8 mouse cellular contexts compared by ENCODE assay signal in genomic region chr8:94703972-94704668, GRCm38 (mm10). TPM values are rescaled to one million over a fixed set of nuclear protein-coding genes. Genes with fewer than 3 reads are reported as not detected.
A peak's percentile ranks its signal among the peaks of the same experiment; 100 is the strongest.
DNase-seq lines count a peak whose midpoint lies in the region; ATAC-seq and TF ChIP-seq lines count a peak whose summit lies in the region.

No protein-coding gene starts in this region.

- peak overlapping the region; percentile 62 for H3K9ac ChIP-seq in heart, embryonic 12.5 days
- H3K9ac ChIP-seq in kidney, postnatal 0 days (ENCODE audit: low read depth, low read length), result no peak overlapping the region
- peak overlapping the region; percentile 58 for H3K9ac ChIP-seq in liver, embryonic 11.5 days (ENCODE audit: low read depth, low read length)
- peak overlapping the region; percentile 36; the same call in 1 of the 2 replicates for H3K9ac ChIP-seq in stomach, embryonic 14.5 days (replicated peaks; ENCODE audit: low read depth, low read length)

- peaks cover 44% of the 10 kb centered on the region for H3K4me1 ChIP-seq in erythroblast, embryonic 14.5 days (ENCODE audit: control insufficient read depth)
- H3K4me1 ChIP-seq in heart, embryonic 12.5 days (replicated peaks), result peaks cover 28% of the 10 kb centered on the region
- no peaks in the 10 kb centered on the region for H3K4me1 ChIP-seq in kidney, postnatal 0 days (replicated peaks; ENCODE audit: insufficient read depth, low read length)
- peaks cover 3% of the 10 kb centered on the region; the same call in 1 of the 2 replicates for H3K4me1 ChIP-seq in liver, embryonic 11.5 days (replicated peaks; ENCODE audit: control insufficient read depth, insufficient read depth, low read length)
- H3K4me1 ChIP-seq in stomach, embryonic 14.5 days (ENCODE audit: control insufficient read depth, insufficient read depth, low read length), result 0 out of 2 replicates have a peak, but pooled peaks cover 3% of the 10 kb centered on the region

- WGBS in heart, embryonic 12.5 days, result under 1% methylated on average over 35 of the region's 35 CpGs
- under 1% methylated on average over 35 of the region's 35 CpGs for WGBS in kidney, postnatal 0 days
- WGBS in liver, embryonic 11.5 days, result under 1% methylated on average over 35 of the region's 35 CpGs
- 1% methylated on average over 35 of the region's 35 CpGs for WGBS in stomach, embryonic 14.5 days

- no peaks in the 10 kb centered on the region for H3K9me3 ChIP-seq in erythroblast, embryonic 14.5 days (ENCODE audit: control insufficient read depth, low read length)
- no peaks in the 10 kb centered on the region for H3K9me3 ChIP-seq in heart, embryonic 12.5 days (replicated peaks)
- no peaks in the 10 kb centered on the region for H3K9me3 ChIP-seq in kidney, postnatal 0 days (replicated peaks; ENCODE audit: low read length)
- H3K9me3 ChIP-seq in liver, embryonic 11.5 days (ENCODE audit: control insufficient read depth, low read length), result no peaks in the 10 kb centered on the region
- H3K9me3 ChIP-seq in stomach, embryonic 14.5 days (ENCODE audit: control insufficient read depth, low read depth, low read length), result no peaks in the 10 kb centered on the region

- H3ac ChIP-seq in C2C12 (ENCODE audit: control insufficient read depth, insufficient read length, low read depth), result peak overlapping the region; percentile 64

- H3K79me3 ChIP-seq in C2C12 (ENCODE audit: low read depth), result no peaks in the 10 kb centered on the region

- H3K27ac ChIP-seq in heart, embryonic 12.5 days (ENCODE audit: poor library complexity, severe bottlenecking), result no peak overlapping the region
- no peak overlapping the region for H3K27ac ChIP-seq in kidney, postnatal 0 days
- no peak overlapping the region for H3K27ac ChIP-seq in liver, embryonic 11.5 days (ENCODE audit: low read depth, low read length)
- H3K27ac ChIP-seq in stomach, embryonic 14.5 days (ENCODE audit: low read length), result no peak overlapping the region

- H3K4me2 ChIP-seq in heart, embryonic 12.5 days, result peak overlapping the region; percentile 87
- peak overlapping the region; percentile 52 for H3K4me2 ChIP-seq in kidney, postnatal 0 days (ENCODE audit: low read length)
- peak overlapping the region; percentile 82 for H3K4me2 ChIP-seq in liver, embryonic 11.5 days
- peak overlapping the region; percentile 57 for H3K4me2 ChIP-seq in stomach, embryonic 14.5 days (replicated peaks; ENCODE audit: low read depth, low read length)

- peak; percentile 36 for TF ChIP-seq CTCF in C2C12 (IDR thresholded peaks at IDR 0.05; ENCODE audit: control insufficient read depth, insufficient read depth, insufficient read length)
- peak; percentile 96 for TF ChIP-seq CTCF in brain, embryonic 14.5 days (IDR thresholded peaks at IDR 0.05; ENCODE audit: borderline replicate concordance, extremely low read depth, insufficient read depth, insufficient read length)
- TF ChIP-seq CTCF in kidney, postnatal 0 days (IDR thresholded peaks at IDR 0.05; ENCODE audit: low read depth), result peak; percentile 96

- H3K79me2 ChIP-seq in C2C12 (ENCODE audit: control insufficient read depth, insufficient read depth), result no peaks in the 10 kb centered on the region

- no peaks in the 10 kb centered on the region for H3K27me3 ChIP-seq in C2C12 (ENCODE audit: control insufficient read depth, insufficient read depth, insufficient read length)
- H3K27me3 ChIP-seq in erythroblast, embryonic 14.5 days (ENCODE audit: control insufficient read depth), result peaks cover 31% of the 10 kb centered on the region
- H3K27me3 ChIP-seq in heart, embryonic 12.5 days (replicated peaks), result peaks cover 8% of the 10 kb centered on the region; the same call in 1 of the 2 replicates
- H3K27me3 ChIP-seq in kidney, postnatal 0 days (ENCODE audit: insufficient read depth, low read length), result no peaks in the 10 kb centered on the region
- H3K27me3 ChIP-seq in liver, embryonic 11.5 days (replicated peaks; ENCODE audit: control insufficient read depth, insufficient read depth, low read length), result no peaks in the 10 kb centered on the region
- H3K27me3 ChIP-seq in stomach, embryonic 14.5 days (ENCODE audit: control insufficient read depth, insufficient read depth, low read length), result no peaks in the 10 kb centered on the region

- DNase-seq in brain, embryonic 14.5 days (ENCODE audit: low read depth), result peak; percentile 99
- DNase-seq in kidney, postnatal 0 days (ENCODE audit: low spot score), result peak; percentile 97
- peak; percentile 99 for DNase-seq in liver, embryonic 11.5 days (ENCODE audit: low spot score)
- DNase-seq in naive thymus-derived CD4-positive, alpha-beta T cell, adult 2 months (ENCODE audit: low read depth), result peak; percentile 100

- TF ChIP-seq POLR2A in brain, embryonic 14.5 days (IDR thresholded peaks at IDR 0.05; ENCODE audit: borderline replicate concordance, extremely low read depth, insufficient read depth, insufficient read length, poor library complexity, severe bottlenecking), result no peak

- no peaks in the 10 kb centered on the region for H3K36me3 ChIP-seq in C2C12 (ENCODE audit: control insufficient read depth, insufficient read depth)
- H3K36me3 ChIP-seq in erythroblast, embryonic 14.5 days (ENCODE audit: control insufficient read depth), result no peaks in the 10 kb centered on the region
- no peaks in the 10 kb centered on the region for H3K36me3 ChIP-seq in heart, embryonic 12.5 days
- no peaks in the 10 kb centered on the region for H3K36me3 ChIP-seq in kidney, postnatal 0 days (ENCODE audit: insufficient read depth, low read length)
- no peaks in the 10 kb centered on the region for H3K36me3 ChIP-seq in liver, embryonic 11.5 days (ENCODE audit: control insufficient read depth, insufficient read depth, low read length)
- no peaks in the 10 kb centered on the region for H3K36me3 ChIP-seq in stomach, embryonic 14.5 days (ENCODE audit: control insufficient read depth, insufficient read depth, low read length)

- ATAC-seq in heart, embryonic 12.5 days (ENCODE audit: insufficient number of reproducible peaks, low FRiP score), result peak; percentile 90
- ATAC-seq in kidney, postnatal 0 days (replicated peaks; ENCODE audit: low FRiP score, low read depth), result peak; percentile 88
- peak; percentile 86 for ATAC-seq in liver, embryonic 11.5 days (replicated peaks; ENCODE audit: low FRiP score)
- ATAC-seq in stomach, embryonic 14.5 days (ENCODE audit: insufficient number of reproducible peaks, insufficient read depth, low FRiP score, low read depth), result peak; percentile 90

- peak overlapping the region; percentile 25 for H3K4me3 ChIP-seq in C2C12 (ENCODE audit: insufficient read depth, poor library complexity, severe bottlenecking)
- peak overlapping the region; percentile 66 for H3K4me3 ChIP-seq in erythroblast, embryonic 14.5 days (replicated peaks)
- peak overlapping the region; percentile 55 for H3K4me3 ChIP-seq in heart, embryonic 12.5 days
- H3K4me3 ChIP-seq in kidney, postnatal 0 days (replicated peaks; ENCODE audit: low read depth, low read length), result peak overlapping the region; percentile 16; the same call in 1 of the 2 replicates
- H3K4me3 ChIP-seq in liver, embryonic 11.5 days (ENCODE audit: low read depth, low read length), result peak overlapping the region; percentile 66
- H3K4me3 ChIP-seq in stomach, embryonic 14.5 days (ENCODE audit: low read depth, low read length), result peak overlapping the region; percentile 47

TF ChIP-seq in C2C12, 6 proteins besides CTCF, POLR2A, EP300 and RAD21:
- TF ChIP-seq MAX (IDR thresholded peaks at IDR 0.05) (no peak), CEBPB (IDR thresholded peaks at IDR 0.05; ENCODE audit: low read depth) (no peak), FOSL1 (IDR thresholded peaks at IDR 0.05; ENCODE audit: insufficient read depth, low read length, poor library complexity, severe bottlenecking) (no peak), USF1 (IDR thresholded peaks at IDR 0.05; ENCODE audit: low read depth) (no peak), MYOD1 (IDR thresholded peaks at IDR 0.05; ENCODE audit: control insufficient read depth, insufficient read length, low read depth) (no peak), MYOG (IDR thresholded peaks at IDR 0.05; ENCODE audit: control insufficient read depth, extremely low read depth, insufficient read length) (no peak)

RNA-seq across cellular contexts. Expression of gene Pllp, which starts 8.0 kb away (rescaled TPM):
- polyA plus RNA-seq in C2C12 (2012; fragmentation: generic; extraction: Trizol), result 0.07 TPM
- 1.0 and 1.2 TPM in 2 replicates for polyA plus RNA-seq in brain, embryonic 14.5 days (2012; rRNA removed)
- polyA plus RNA-seq in erythroblast, embryonic 14.5 days (2012), result not detected in 2 replicates
- polyA plus RNA-seq in heart, embryonic 12.5 days (2016; fragmentation: Nextera tagmentation; extraction: Ambion mirVana), result 0.13 TPM in 1 of 2 replicates, not detected in the other
- polyA plus RNA-seq in kidney, postnatal 0 days (2015; fragmentation: Nextera tagmentation; extraction: Ambion mirVana), result 16.6 and 17.5 TPM in 2 replicates
- polyA plus RNA-seq in liver, embryonic 11.5 days (2014; fragmentation: Nextera tagmentation; extraction: Ambion mirVana), result 3.4 and 4.5 TPM in 2 replicates
- polyA plus RNA-seq in stomach, embryonic 14.5 days (2014; fragmentation: Nextera tagmentation; extraction: Ambion mirVana), result 65.6 and 70.4 TPM in 2 replicates

RNA-seq across cellular contexts. Expression of gene Arl2bp, which starts 37.7 kb away (rescaled TPM):
- 65.5 TPM for polyA plus RNA-seq in C2C12 (2012; fragmentation: generic; extraction: Trizol)
- polyA plus RNA-seq in brain, embryonic 14.5 days (2012; rRNA removed), result 192 and 209 TPM in 2 replicates
- polyA plus RNA-seq in erythroblast, embryonic 14.5 days (2012), result 2.4 and 3.1 TPM in 2 replicates
- polyA plus RNA-seq in heart, embryonic 12.5 days (2016; fragmentation: Nextera tagmentation; extraction: Ambion mirVana), result 129 and 142 TPM in 2 replicates
- 127 TPM in 2 replicates for polyA plus RNA-seq in kidney, postnatal 0 days (2015; fragmentation: Nextera tagmentation; extraction: Ambion mirVana)
- 28.8 and 33.5 TPM in 2 replicates for polyA plus RNA-seq in liver, embryonic 11.5 days (2014; fragmentation: Nextera tagmentation; extraction: Ambion mirVana)
- polyA plus RNA-seq in stomach, embryonic 14.5 days (2014; fragmentation: Nextera tagmentation; extraction: Ambion mirVana), result 49.7 and 60.6 TPM in 2 replicates

RNA-seq across cellular contexts. Expression of gene Ccl22, which starts 41.3 kb away (rescaled TPM):
- not detected for polyA plus RNA-seq in C2C12 (2012; fragmentation: generic; extraction: Trizol)
- 0.04 TPM in 2 replicates for polyA plus RNA-seq in brain, embryonic 14.5 days (2012; rRNA removed)
- polyA plus RNA-seq in erythroblast, embryonic 14.5 days (2012), result 0.09 and 0.23 TPM in 2 replicates
- polyA plus RNA-seq in heart, embryonic 12.5 days (2016; fragmentation: Nextera tagmentation; extraction: Ambion mirVana), result not detected in 2 replicates
- not detected in 2 replicates for polyA plus RNA-seq in kidney, postnatal 0 days (2015; fragmentation: Nextera tagmentation; extraction: Ambion mirVana)
- not detected in 2 replicates for polyA plus RNA-seq in liver, embryonic 11.5 days (2014; fragmentation: Nextera tagmentation; extraction: Ambion mirVana)
- not detected in 2 replicates for polyA plus RNA-seq in stomach, embryonic 14.5 days (2014; fragmentation: Nextera tagmentation; extraction: Ambion mirVana)

Comparison
In these comparisons a context has a peak if more than half of its experiments do, and no peak if none do; other contexts are left out.
1. H3K4me3 ChIP-seq: peak in every context shown above with its lines; median percentile 66 in erythroblast, embryonic 14.5 days; 66 in liver, embryonic 11.5 days; 55 in heart, embryonic 12.5 days; 47 in stomach, embryonic 14.5 days; 25 in C2C12; 16 in kidney, postnatal 0 days.
2. CTCF ChIP-seq: peak in every context shown above with its lines; median percentile 96 in brain, embryonic 14.5 days; 96 in kidney, postnatal 0 days; 36 in C2C12.